Mouse (Mus musculus): ENCODE data around the gene Ciao1.
"Not testable (repeated sequence)": the region's sequence is repeated elsewhere in the genome, so short reads cannot be mapped to it uniquely, and the experiment has no call there.

Gene Ciao1

DNA sequence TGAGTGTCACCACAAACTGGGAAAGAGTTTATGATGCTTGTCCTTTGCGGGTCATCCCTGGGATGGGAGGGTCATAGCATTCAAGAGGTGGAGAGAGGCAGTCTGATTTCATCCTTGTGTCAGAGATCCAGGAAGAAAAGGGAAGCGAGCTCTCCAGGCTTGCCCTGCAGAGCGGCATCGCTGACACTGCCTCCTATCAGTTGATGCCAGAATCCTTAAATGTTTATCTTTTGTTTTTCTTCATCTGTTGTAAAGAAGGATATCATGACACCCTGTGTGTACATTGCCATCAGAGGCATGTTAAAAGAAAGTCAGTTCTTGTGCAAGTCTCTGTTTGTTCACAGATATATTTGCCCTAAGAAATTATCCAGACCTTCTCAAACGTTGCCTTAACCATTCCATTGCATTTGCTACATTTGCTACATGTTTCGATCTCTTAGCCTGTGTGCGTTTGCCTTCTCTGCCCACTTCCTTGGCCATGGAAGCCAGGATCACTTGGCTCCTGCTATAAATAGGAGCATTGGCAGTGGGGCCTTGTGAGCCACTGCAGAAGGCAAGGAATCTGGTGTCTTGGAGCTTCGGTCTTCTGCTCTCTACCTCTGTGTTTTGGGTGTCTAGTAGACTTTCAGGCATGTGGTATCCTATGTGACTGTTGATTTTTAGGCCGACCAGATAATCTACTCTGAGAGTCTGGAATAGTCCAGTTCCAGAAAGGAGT lies 2.8 kb upstream of the Ciao1 start:
- no peak for DNase-seq (ENCODE audit: low read depth, low spot score)

DNA sequence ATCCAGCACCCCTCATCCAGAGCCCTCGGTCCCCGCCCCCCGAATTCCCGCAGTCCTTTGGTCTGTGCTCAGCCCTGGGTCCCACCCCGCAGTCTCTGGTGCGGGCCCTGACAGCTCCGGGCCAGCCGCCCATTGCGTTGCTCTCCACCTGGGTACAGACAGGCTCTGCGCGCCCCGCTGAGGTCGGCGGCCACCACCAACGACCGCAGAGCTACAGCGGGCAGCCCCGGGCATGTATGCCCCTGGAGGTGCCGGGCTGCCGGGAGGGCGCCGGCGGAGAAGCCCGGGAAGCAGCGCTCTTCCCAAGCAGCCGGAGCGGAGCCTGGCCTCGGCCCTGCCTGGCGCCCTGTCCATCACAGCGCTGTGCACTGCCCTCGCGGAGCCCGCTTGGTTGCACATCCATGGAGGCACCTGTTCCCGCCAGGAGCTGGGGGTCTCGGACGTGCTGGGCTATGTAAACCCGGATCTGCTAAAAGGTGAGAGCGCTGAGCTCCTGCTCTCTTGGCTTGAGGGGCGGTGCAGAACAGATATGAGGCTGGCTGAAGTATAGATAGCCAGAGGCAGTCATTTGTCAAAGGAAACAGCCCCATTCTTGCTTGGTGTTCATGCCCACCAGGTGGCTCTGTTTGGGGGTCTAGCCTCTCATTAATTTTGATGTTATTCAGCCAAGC lies 853 bp upstream of the Ciao1 start:
- DNase-seq (ENCODE audit: low read depth, low spot score): peak; percentile 34

DNA sequence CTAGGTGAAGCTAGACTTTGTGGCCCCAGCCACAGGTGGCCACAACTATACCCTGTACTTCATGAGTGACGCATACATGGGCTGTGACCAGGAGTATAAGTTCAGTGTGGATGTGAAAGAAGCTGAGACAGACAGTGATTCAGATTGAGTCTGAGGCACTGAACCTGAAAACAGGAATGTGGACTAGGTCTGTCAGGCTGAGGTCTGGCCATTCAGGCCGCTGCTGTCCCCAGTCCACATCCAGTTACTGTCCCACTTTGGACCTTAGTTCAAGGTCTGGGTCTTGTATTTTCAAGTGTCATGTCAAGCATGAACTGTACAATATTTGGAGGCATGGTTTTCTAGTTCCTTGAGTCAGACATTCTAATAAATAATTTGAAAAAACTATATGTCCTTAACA lies 7.6 kb downstream of the Ciao1 start:
- DNase-seq (ENCODE audit: low read depth, low spot score): no peak

DNA sequence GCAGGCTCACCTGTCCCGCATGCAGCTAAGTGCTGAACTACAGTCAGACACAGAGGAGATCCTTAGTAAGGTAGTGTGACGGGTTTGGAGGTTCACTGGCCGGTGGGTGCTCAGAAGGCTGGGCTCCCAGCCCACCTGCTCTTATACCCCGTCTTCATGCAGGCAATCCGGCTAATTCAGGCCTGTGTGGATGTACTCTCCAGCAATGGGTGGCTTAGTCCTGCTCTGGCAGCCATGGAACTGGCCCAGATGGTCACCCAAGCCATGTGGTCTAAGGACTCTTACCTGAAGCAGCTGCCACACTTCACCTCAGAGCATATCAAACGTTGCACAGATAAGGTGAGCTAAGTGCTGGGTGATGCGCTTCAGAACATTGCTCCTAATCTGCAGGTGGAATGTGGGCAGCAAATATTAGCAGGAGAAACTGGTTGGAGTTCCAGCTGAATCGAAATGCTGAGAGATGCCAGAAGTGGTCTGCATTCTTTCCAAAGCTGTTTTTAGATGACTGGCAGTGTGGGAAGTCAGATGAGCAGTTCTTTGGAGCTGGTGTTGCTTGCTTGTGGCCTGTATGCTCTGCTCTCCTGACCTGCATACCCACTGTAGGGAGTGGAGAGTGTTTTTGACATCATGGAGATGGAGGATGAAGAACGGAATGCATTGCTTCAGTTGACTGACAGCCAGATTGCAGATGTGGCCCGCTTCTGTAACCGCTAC lies 9.6 kb downstream of the Ciao1 start:
- no peak for DNase-seq (ENCODE audit: low read depth, low spot score)

DNA sequence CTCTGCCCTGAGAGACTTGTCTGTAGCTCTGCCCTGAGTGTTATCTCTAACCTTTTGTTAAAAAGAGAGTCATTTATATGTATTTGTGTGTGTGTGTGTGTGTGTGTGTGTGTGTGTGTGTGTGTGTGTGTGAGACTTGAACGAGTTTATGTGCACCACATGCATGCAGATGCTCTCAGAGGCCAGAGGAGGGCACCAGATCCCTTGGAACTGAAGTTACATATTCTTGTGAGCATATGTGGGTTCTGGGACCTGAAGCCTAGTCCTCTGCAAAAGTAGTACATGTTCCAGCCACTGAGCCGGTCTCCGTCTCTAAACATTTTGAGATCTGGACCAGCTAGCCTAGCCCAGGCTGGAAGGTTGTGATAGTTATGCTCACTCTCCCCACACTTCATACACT lies 22.4 kb downstream of the Ciao1 start:
- DNase-seq (ENCODE audit: low read depth, low spot score): no peak

DNA sequence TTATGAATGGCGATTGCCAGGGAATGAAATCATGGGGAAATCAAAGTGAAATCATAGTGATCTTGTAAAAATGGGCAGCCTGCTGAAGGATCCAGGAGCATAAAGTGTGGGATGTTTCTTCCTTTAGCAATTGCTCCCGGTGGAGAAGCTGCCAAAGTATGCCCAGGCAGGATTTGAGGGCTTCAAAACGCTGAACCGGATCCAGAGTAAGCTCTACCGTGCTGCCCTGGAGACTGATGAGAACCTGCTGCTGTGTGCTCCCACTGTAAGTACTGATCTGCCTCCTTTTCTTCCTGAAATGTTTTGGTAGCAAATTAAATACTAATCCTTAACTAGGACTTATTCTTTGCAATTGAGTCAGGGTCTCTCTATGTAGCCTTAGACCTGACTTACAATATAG lies 29.9 kb downstream of the Ciao1 start:
- no peak for DNase-seq (ENCODE audit: low read depth, low spot score)

DNA sequence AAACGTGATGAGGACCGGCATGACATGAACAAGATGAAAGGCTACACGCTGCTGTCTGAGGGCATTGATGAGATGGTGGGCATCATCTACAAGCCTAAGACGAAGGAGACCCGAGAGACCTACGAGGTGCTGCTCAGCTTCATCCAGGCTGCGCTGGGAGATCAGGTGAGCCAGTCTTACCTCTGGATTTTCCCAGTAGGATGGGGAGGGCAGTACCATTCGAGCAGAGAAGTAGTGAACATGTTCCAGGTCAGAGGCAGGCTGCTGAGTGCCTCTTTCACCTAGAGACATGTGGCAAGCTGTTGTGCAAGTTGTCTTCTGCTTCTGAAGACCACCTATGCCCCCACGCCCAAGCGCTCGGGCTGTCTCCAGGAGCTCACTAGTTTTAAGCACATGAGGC lies 36.9 kb downstream of the Ciao1 start:
- no peak for DNase-seq (ENCODE audit: low read depth, low spot score)

DNA sequence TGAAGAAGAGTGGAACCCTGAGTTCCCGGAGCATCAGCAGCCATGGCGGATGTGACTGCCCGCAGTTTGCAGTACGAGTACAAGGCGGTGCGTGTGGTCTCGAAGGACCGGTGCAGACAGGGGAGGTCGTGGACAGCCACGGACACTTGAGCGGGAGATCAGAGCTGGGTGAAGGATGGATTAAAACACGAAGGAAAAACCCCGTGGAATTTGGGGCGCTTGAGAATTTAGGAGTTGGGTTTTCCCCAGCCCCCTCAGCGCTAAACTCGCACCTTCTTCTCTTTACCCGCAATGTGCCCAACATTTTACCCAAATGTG lies 39.2 kb downstream of the Ciao1 start:
- no peak for DNase-seq (ENCODE audit: low read depth, low spot score)

DNA sequence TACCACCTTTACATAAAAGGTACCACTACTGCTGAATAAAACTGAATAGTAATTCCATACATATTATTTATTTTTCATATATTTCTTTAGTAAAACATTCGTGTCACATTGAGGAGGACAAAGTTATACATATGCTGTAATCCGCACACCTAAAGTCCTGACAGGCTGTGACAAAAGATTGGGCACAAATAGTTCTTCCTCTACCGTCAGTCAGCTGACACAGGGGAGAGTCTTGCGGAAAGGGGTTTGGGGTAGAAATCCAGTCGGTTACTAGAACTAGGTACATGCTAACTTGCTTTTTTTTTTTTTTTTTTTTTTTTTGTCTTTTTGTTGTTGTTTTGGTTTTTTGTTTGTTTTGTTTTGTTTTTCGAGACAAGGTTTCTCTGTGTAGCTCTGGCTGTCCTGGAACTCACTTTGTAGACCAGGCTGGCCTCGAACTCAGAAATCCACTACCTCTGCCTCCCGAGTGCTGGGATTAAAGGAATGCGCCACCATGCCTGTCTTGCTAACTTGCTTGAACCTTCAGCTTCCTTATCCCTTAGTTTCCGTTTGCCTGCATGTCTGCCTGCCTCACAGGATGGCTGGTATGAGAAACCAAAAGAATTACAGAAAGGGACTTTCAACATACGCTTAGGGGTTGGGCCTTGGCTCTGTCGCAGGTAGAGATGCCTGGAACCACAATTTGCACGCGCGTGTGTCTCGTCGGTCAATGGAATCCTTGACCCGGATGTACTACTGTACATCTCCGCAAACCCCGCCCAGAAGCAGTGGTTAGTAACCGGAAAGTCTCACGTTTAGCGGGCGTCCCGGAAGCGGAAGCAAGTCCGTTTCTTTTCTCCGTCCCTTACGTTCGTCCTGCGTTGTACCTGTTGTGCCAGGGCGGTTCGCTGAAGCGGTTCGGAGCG lies 39.8 kb downstream of the Ciao1 start, which contains the start of the genes 1810024B03Rik and Snrnp200:
1810024B03Rik (minus strand) TSS at position 734 of the 905 bp plus-strand sequence.
Snrnp200 (plus strand) TSS at position 840 of the 905 bp plus-strand sequence.
- DNase-seq (ENCODE audit: low read depth, low spot score): peak; percentile 99

DNA sequence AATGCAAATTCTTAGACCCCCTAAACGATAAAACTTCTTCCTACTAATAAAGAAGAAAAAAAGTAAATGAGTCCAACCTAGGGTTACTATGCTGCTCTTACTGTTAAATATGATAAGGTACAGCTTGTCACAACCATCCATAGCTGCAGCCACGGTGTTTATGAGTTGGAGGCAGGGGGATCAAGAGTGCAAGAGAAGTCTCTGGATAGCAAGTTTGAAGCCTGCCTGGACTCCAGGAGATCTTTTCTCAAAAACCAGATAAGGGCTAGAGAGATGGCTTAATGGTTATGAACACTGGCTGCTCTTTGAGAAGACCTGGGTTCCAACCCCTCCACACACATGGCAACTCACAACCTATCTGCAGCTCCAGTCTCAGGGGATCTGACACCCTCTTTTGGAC lies 40.7 kb downstream of the Ciao1 start:
- no peak for DNase-seq (ENCODE audit: low read depth, low spot score)

DNA sequence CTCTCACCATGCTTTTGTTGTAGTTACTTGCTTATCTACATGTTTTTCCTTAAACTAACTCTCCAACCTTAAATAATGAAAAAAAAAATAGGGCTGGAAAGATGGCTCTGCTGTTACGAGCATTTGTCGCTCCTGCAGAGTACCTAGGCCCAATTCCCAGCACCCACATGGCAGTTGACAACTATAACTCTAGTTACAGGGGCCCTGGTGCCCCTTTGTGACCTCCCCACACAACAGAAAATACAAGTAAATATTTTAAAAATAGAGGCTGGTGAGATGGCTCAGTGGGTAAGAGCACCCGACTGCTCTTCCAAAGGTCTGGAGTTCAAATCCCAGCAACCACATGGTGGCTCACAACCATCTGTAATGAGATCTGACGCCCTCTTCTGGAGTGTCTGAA lies 41.7 kb downstream of the Ciao1 start:
- not testable (repeated sequence) for DNase-seq (ENCODE audit: low read depth, low spot score)

DNA sequence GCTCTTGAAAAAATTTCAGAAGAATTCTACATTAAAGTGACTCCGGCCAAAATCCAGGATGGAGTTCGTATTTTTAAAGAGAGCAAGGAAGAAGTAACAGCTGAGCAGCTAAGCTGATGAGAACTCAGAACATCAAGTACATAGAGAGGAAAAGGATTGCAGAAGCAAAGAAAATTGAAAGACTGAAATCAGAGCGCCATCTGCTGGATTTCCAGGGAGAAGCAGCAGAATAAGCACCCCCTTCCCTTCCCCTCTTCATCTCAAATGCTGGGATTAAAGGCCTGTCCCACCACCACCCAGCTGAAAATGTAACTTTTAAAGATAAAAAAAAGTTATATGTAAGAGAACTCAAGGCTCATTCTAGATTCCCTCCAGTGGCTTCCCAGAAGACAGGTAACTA lies 42.7 kb downstream of the Ciao1 start:
- peak; percentile 80 for DNase-seq (ENCODE audit: low read depth, low spot score)
